Mouse (Mus musculus): ENCODE measurements around the gene Enho. TPM values are rescaled to one million over a fixed set of nuclear protein-coding genes. Genes with fewer than 3 reads are reported as not detected.

The Enho gene
- polyA plus RNA-seq, 1 experiment from 2014 or later, result 78.6 TPM

DNA sequence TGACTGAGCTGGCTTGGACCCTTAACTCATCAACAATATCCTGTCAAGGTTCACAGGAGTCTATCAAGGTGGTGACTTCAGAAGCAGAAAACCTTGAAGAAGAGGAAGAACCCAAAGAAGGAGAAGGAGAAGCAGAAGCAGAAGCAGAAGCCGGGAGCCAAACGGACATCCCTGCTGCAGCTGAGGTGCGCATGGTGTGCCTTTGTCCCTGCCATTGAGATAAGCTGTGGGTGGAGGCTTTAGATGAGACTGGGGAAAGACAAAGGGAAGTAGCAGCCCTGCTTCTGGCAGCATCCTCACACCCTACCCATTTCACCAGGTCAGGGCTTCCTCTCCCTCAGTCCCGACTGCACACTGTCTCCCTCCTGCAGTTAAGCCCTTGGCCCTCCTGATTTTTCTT lies 37.3 kb downstream of the Enho start:
- H3K27ac ChIP-seq, result no peak overlapping the region
- no peak overlapping the region for H3K9ac ChIP-seq
- no peak overlapping the region for H3K4me3 ChIP-seq
- WGBS, result 50% methylated on average over 4 of the region's 4 CpGs
- ATAC-seq (ENCODE audit: low FRiP score), result no peak
- peaks cover 13% of the 10 kb centered on the region for H3K4me1 ChIP-seq
- H3K9me3 ChIP-seq (replicated peaks), result no peaks in the 10 kb centered on the region
- H3K36me3 ChIP-seq, result no peaks in the 10 kb centered on the region
- H3K27me3 ChIP-seq, result no peaks in the 10 kb centered on the region
- no peak overlapping the region for H3K4me2 ChIP-seq (replicated peaks)

Other genes starting within 250 kb of the Enho start
- gene Kif24, start 175.4 kb downstream of the Enho start, polyA plus RNA-seq (2016; fragmentation: Nextera tagmentation; extraction: Ambion mirVana), result 9.5 and 9.6 TPM in 2 replicates
- gene Nudt2, start 175.2 kb downstream of the Enho start, polyA plus RNA-seq (2016; fragmentation: Nextera tagmentation; extraction: Ambion mirVana), result 56.9 and 59.5 TPM in 2 replicates
- gene AI464131, start 137.2 kb downstream of the Enho start, polyA plus RNA-seq (2016; fragmentation: Nextera tagmentation; extraction: Ambion mirVana), result 10.1 and 11.9 TPM in 2 replicates
- gene 1110017D15Rik, start 123.0 kb downstream of the Enho start, polyA plus RNA-seq (2016; fragmentation: Nextera tagmentation; extraction: Ambion mirVana), result 11.3 and 12.9 TPM in 2 replicates
- gene Fam219a, start 70.8 kb downstream of the Enho start, polyA plus RNA-seq (2016; fragmentation: Nextera tagmentation; extraction: Ambion mirVana), result 12.5 and 15.3 TPM in 2 replicates
- 2.3 and 2.8 TPM in 2 replicates for gene Dnaic1, start 70.5 kb downstream of the Enho start, polyA plus RNA-seq (2016; fragmentation: Nextera tagmentation; extraction: Ambion mirVana)
- gene Cntfr, start 56.8 kb upstream of the Enho start, polyA plus RNA-seq (2016; fragmentation: Nextera tagmentation; extraction: Ambion mirVana), result 28.8 and 35.9 TPM in 2 replicates
- gene Il11ra1, start 59.7 kb upstream of the Enho start, polyA plus RNA-seq (2016; fragmentation: Nextera tagmentation; extraction: Ambion mirVana), result 125 and 141 TPM in 2 replicates
- gene Rpp25l, start 73.2 kb upstream of the Enho start, polyA plus RNA-seq (2016; fragmentation: Nextera tagmentation; extraction: Ambion mirVana), result 55.6 and 66.5 TPM in 2 replicates
- 191 and 199 TPM in 2 replicates for gene Dctn3, start 82.8 kb upstream of the Enho start, polyA plus RNA-seq (2016; fragmentation: Nextera tagmentation; extraction: Ambion mirVana)
- gene Arid3c, start 90.8 kb upstream of the Enho start, polyA plus RNA-seq (2016; fragmentation: Nextera tagmentation; extraction: Ambion mirVana), result 1.1 TPM in 2 replicates
- 31.0 and 33.4 TPM in 2 replicates for gene Galt, start 114.9 kb upstream of the Enho start, polyA plus RNA-seq (2016; fragmentation: Nextera tagmentation; extraction: Ambion mirVana)
- gene Sigmar1, start 115.8 kb upstream of the Enho start, polyA plus RNA-seq (2016; fragmentation: Nextera tagmentation; extraction: Ambion mirVana), result 54.2 and 58.9 TPM in 2 replicates
- gene Ccl27a, start 133.9 kb upstream of the Enho start, polyA plus RNA-seq (2016; fragmentation: Nextera tagmentation; extraction: Ambion mirVana), result 133 and 134 TPM in 2 replicates